Mouse (Mus musculus): ENCODE measurements around the gene Sass6.

DNA sequence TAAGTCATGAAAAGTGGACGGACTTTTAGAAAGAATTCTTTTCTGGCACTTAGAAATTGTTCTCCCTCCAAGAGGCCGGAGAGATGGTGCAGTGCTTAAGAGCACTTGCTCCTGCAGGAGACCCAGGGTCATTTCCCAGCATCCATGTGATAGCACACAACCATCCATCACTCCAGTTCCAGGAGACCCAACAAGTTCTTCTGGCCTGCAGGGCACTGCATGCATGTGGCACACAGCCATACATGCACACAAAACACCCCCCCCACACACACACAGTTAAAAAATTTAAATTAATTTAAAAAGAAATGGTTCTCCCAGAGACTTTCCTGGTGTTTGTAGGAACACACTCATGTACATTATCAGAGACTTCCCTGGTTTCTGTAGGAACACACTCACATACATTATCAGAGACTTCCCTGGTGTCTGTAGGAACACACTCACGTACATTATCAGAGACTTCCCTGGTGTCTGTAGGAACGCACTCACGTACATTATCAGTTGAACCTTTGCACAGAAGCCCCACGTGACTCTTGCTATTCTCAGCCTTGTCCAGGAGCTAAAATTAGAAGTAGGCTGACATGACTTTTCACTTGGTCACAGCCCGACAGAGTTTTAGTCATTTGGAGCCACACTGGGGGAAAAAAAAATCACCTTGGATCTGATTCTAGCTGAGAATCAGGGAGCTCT is 32.2 kb upstream of the Sass6 start, which contains the start of gene Lrrc39:
- TF ChIP-seq RCOR1 (conservative IDR thresholded peaks at IDR 0.05; ENCODE audit: low read depth, low read length) (no peak), POLR2A (IDR thresholded peaks at IDR 0.05; ENCODE audit: low read depth, low read length) (no peak), JUND (conservative IDR thresholded peaks at IDR 0.05; ENCODE audit: low read depth, low read length) (no peak), ZMIZ1 (IDR thresholded peaks at IDR 0.05; ENCODE audit: low read depth, low read length) (no peak), MXI1 (IDR thresholded peaks at IDR 0.05; ENCODE audit: low read depth, low read length) (no peak), MAZ (IDR thresholded peaks at IDR 0.05; ENCODE audit: low read depth, low read length) (no peak), ELF1 (IDR thresholded peaks at IDR 0.05; ENCODE audit: low read depth, low read length) (no peak), MAX (IDR thresholded peaks at IDR 0.05; ENCODE audit: low read length) (0 out of 2 replicates have a peak, but pooled peaks have one; percentile 59), ZNF384 (IDR thresholded peaks at IDR 0.05; ENCODE audit: low read depth, low read length) (0 out of 2 replicates have a peak, but pooled peaks have one; percentile 18), CTCF (conservative IDR thresholded peaks at IDR 0.05 in 1 of 2, IDR thresholded peaks at IDR 0.05 in 1 of 2; ENCODE audit: low read depth in 2 of 2, low read length in 2 of 2) (no peak), JUN (IDR thresholded peaks at IDR 0.05; ENCODE audit: insufficient read depth, low read depth, low read length) (no peak), CHD2 (IDR thresholded peaks at IDR 0.05; ENCODE audit: low read length) (no peak), MAFK (IDR thresholded peaks at IDR 0.05; ENCODE audit: insufficient replicate concordance, low read length) (no peak)
